Mouse (Mus musculus): Measurements from ENCODE around the gene Stx16.
A peak's percentile ranks its signal among the peaks of the same experiment; 100 is the strongest.

The Stx16 gene

DNA sequence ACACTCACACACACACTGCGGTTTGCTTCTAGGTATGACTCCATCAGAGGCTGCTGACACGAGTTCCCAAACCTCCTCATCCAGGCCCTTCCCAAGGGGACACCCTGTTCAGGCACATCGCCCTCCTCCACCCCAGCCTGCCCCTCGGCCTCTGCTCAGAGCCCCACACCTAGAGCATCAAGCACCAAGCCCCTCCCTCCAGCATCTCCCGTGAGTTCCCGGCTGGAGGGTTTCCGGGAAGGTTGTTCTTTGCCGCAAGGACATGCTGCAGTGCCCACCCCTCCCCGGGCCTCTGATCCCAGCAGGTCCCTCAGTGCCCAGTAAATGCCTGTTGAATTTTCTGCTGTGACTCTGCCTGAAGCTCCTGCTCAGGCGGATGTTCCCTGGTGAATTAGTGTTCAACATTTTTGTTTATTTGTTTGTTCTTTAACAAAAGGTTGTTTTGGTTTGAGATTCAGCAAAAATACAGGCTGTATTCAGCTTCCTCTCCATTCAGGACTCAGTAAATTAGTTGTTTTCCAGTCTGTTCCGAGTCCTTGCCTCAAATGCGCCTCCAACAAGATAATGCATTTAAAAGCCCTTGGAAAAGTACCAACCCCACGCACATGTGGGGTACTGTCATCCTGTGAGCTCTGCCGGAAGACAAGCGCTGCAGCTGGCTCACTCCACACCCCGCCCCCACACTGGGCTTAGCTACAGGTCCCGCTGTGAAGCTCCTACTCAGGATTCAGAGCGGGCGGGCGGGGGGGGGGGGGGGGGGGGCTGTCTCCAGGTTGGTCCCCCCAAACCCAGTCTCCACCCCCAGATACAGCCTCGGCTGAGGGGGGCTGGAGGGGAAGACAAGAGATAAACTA lies 50.6 kb downstream of the Stx16 start:
- peak; percentile 75 to 81 for DNase-seq (ENCODE audit: low spot score in 2 of 2)

DNA sequence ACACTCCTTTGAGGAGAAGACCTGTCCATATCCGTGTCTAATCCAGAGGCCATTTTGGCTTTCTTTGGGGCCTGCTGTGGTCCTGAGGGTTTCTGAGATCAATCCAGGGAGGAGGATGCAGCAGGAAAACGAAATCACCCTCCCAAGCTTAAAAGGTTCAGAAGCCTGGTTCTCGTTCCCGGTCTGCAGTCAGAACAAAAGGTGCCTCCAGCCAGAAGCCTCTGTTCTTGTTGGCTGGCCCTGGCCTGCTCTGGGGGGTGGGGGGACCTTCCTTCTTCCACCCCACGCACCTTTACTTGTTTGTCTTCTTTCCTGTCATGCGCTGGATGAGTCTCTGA lies 51.2 kb downstream of the Stx16 start:
- DNase-seq (ENCODE audit: low spot score in 2 of 2): no peak

DNA sequence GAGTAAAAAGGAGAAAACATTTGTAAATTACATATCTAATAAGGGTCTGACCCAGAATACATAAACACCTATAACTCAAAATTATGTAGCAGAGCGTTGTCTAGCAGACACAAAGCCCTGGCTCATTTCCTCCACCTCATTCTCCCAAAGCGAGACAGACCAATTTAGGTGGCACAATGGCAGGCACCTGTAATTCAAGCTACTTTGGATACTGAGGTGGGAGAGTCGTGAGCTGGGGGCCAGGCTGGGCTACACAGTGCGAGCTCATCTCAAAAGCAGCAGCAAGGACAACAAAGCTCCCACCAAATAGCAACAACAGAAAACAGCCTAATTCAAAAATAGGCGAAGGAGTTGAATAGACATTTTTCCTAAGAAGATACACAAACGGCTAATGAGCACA lies 52.8 kb downstream of the Stx16 start:
- DNase-seq (ENCODE audit: low spot score in 2 of 2): no peak

DNA sequence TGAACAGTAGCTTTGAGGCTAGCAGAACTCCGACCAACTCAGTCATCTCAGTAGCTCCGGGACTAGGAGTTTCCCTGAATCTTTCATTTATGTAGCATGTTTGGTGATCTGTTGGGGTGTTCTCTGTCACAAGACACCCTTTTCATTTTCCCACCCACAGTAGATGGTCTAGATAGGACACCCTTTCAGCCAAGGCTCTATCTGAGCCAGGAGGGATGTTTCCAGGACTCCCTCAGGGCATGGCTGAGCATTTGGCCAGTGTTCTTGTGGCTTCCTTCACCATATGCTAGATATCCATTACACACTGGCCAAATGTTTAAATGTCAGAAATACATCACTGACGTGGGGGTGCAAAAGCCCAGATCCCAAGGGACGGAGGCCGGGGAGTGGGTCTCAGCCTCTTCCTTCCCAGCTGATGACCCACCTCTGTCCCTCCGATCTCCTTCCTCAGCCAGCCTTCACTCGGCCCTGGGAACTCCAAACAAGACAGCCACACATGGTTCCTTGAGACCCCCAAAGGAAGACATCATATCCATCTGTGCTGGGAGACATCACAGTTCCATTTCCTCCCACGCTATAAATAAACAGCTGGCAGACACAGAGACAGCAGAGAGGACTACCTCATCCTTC lies 54.5 kb downstream of the Stx16 start:
- no peak for DNase-seq (ENCODE audit: low spot score in 2 of 2)

DNA sequence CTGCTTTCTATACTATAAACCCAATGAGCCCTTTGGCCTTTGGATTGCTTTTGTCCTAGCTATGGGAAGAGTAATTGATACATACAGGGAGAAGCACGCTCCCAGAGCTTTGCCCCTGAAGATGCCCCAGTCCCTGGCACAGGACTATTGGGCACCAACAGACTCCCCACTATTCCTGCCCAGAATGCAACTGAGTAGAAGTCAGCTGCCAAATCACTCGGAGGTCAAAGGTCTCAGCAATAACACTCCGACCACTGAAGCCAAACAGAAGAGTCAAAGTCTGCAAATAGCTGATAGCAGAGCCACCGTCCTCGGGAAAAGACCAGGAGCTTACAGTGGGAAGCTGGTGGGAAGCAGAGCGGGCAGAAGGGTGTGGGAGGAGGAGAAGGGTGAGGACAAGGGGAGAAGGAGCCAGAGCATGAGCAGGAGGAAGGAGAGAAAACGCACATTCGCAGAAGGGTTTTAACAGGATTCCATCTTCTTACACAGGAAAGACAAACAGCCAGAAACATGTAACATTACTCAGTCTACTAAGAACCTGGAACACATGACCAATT lies 56.4 kb downstream of the Stx16 start:
- DNase-seq (ENCODE audit: low spot score in 2 of 2): no peak

Measured in frontal cortex, postnatal 36 days (tissue).